Mouse (Mus musculus): Measurements from ENCODE around the gene Rel.

DNA sequence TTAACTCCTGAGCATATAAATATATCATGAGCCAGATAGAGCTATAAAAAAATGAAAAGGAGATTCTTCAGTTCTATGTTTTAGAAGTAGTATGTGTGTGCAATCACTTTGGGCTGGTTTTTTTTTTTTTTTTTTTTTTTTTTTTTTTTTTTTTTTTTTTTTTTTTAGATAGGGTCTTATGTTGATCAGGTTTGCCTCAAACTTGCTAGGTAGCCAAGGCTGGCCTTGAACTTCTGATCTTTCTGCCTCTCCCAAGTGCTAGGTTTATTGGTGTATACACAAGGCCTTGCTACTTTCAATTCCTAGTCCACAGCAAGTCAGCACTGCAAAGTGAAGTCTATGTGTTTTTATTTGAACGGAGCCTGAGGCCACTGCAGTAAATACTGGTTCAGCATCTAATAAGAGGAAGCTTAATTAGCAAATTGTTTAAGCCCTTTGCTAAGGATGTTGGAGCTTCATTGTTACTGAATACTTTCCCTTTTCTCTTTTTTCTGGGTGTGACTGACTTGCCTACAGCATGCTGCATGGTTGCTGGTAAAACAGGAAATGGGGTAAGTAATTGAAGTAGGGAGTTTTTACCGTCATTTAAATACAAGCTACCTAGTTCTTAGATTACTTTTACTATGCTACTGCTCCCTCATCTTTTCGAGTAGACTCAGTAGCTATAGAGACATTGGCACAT, 71.2 kb downstream of the Rel start:
- no peak for TF ChIP-seq CTCF (IDR thresholded peaks at IDR 0.05; ENCODE audit: control insufficient read depth, insufficient read depth, insufficient replicate concordance, low read depth, low read length)
- TF ChIP-seq POLR2A (IDR thresholded peaks at IDR 0.05; ENCODE audit: control insufficient read depth, low read depth, low read length) = no peak

Measured in testis, adult 2 months (tissue).